Mouse (Mus musculus): ENCODE data around the gene Pla2g6.

GRCm38 (mm10) chr15:79369452-79370280 is 41.5 kb upstream of the Pla2g6 start:
- no peak for TF ChIP-seq CTCF (conservative IDR thresholded peaks at IDR 0.05; ENCODE audit: insufficient read depth, insufficient read length, low read depth, low read length)
- no peak for TF ChIP-seq POLR2A (IDR thresholded peaks at IDR 0.05; ENCODE audit: low read depth, low read length)
